Mouse (Mus musculus): ENCODE results near the gene Dpy19l1. TPM values are rescaled to one million over a fixed set of nuclear protein-coding genes. Genes with fewer than 3 reads are reported as not detected.

The Dpy19l1 gene
- polyA plus RNA-seq, 2 experiments from 2014 or later: 4.5 to 9.2 TPM

Other genes with a start within 250 kb of the Dpy19l1 start
- gene Cypt4, start 122.1 kb upstream of the Dpy19l1 start, polyA plus RNA-seq (2017; shearing (Covaris generic)): not detected
- gene Dpy19l2, start 193.2 kb upstream of the Dpy19l1 start, polyA plus RNA-seq (2017; shearing (Covaris generic)): not detected

Data from activated CD4-positive, CD25-positive, alpha-beta regulatory T cell, adult 4 months (primary cell).